Mouse (Mus musculus) heart, adult 2 months (tissue): Measurements from ENCODE around the gene Gdpgp1.

Experiments used
- CTCF ChIP-seq: fragments of 200-600 bp; IDR thresholded peaks from 2 replicates; pipeline ENCODE4 v1.8.1; 2022; ENCODE audit warnings: antibody characterized with exemption, mild to moderate bottlenecking, moderate library complexity
- POLR2A ChIP-seq: fragments of 200-500 bp; IDR thresholded peaks from 2 replicates; pipeline ENCODE4 v1.6.1; 2011; ENCODE audit warnings: mild to moderate bottlenecking, low read depth, low read length, control low read depth; ENCODE audit not compliant: insufficient read depth

DNA sequence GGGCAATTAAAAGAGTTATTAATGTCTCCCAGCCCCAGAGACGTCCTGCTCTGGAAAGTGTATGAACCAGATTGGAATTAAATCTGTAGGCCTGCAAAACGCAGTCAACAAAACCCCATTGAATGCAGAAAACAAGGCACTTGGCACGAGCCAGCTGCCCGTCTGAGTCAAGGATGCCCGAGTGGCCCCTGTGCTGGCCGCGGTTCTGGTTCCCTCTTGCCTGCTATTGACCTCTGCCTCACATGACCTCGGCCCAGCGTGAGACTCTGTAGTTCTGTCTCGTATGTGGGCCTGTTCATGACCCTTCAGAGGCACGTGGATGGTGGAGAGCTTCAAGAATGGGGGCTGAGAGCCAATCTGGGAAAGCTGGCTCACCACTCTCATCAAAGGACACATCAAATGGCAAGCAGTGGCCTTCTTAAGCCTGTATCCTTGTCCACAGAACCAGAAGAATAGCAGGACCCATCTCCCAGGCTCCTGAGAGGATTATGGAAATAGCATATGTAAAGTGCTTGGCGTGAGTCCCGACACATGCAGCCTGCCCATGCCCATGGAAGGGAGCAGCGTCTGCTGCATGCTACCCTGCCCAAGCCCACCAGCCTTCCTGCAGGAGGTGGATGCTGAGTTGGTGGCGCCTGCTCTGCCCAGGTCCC, 30.7 kb upstream of the Gdpgp1 start:
- TF ChIP-seq CTCF (no peak), POLR2A (no peak)
